Mouse (Mus musculus) gastrocnemius, adult 18-20 months (tissue): ENCODE data around the gene Chl1. TPM values are rescaled to one million over a fixed set of nuclear protein-coding genes. Genes with fewer than 3 reads are reported as not detected.

ENCODE experiments used
- DNase-seq: peaks from one replicate; pipeline ENCODE4 v3.0.0; 2021; ENCODE audit warnings: low spot score
- total RNA-seq, 2 experiments: library from RNA; stranded (reverse); gene quantifications; 2 replicates each; pipeline ENCODE4 v1.2.3; 2021

Gene Chl1
- total RNA-seq, 2 experiments from 2014 or later = 0.43 to 0.68 TPM

DNA sequence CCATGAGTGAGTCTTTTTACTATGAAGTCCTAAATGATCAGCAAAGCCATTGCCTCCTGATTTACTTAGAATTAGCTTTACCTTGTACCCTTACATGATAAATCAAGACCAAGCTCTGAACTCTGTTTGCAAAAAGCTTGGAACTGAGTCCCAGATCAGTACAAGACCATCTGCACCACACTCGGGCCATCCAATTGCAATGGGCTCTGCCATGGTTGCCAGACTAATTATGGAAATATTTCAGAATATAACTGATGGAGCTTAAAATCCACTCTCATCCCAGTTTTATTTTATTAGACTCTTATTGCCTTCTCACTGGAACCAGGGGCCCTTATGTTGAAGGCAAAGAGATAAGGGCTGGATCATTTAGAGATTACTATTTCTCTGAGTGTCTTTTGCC is 284.9 kb downstream of the Chl1 start:
- no peak for DNase-seq
